Mouse (Mus musculus): ENCODE measurements around the gene Cep112. TPM values are rescaled to one million over a fixed set of nuclear protein-coding genes. Genes with fewer than 3 reads are reported as not detected.

The Cep112 gene
- polyA plus RNA-seq, 1 experiment: 1.3 TPM

GRCm38 (mm10) chr11:108620628-108621433, 195.8 kb downstream of the Cep112 start:
- no peak for DNase-seq
- WGBS: 82% methylated on average over 7 of the region's 7 CpGs
- H3K4me3 ChIP-seq (replicated peaks; ENCODE audit: insufficient read depth, low read depth, low read length): no peak overlapping the region
- TF ChIP-seq POLR2A (IDR thresholded peaks at IDR 0.05; ENCODE audit: borderline replicate concordance, insufficient read depth, low read length) (no peak), CTCF (IDR thresholded peaks at IDR 0.05; ENCODE audit: borderline replicate concordance, insufficient read depth, low read depth, low read length) (no peak)
- no peaks in the 10 kb centered on the region for H3K4me1 ChIP-seq (ENCODE audit: control insufficient read depth, insufficient read depth, low read length)
- no peaks in the 10 kb centered on the region for H3K27me3 ChIP-seq (ENCODE audit: control insufficient read depth, insufficient read depth, low read length)
- no peak overlapping the region for H3K27ac ChIP-seq (ENCODE audit: insufficient read depth, low read length)

GRCm38 (mm10) chr11:108621434-108621901, 196.5 kb downstream of the Cep112 start:
- no peak for TF ChIP-seq CTCF (IDR thresholded peaks at IDR 0.05; ENCODE audit: borderline replicate concordance, insufficient read depth, low read depth, low read length)
- no peak for TF ChIP-seq POLR2A (IDR thresholded peaks at IDR 0.05; ENCODE audit: borderline replicate concordance, insufficient read depth, low read length)
- no peak overlapping the region for H3K27ac ChIP-seq (ENCODE audit: insufficient read depth, low read length)
- 63% methylated on average over 9 of the region's 9 CpGs for WGBS
- no peaks in the 10 kb centered on the region for H3K4me1 ChIP-seq (ENCODE audit: control insufficient read depth, insufficient read depth, low read length)
- H3K27me3 ChIP-seq (ENCODE audit: control insufficient read depth, insufficient read depth, low read length): no peaks in the 10 kb centered on the region
- H3K4me3 ChIP-seq (replicated peaks; ENCODE audit: insufficient read depth, low read depth, low read length): no peak overlapping the region
- no peak for DNase-seq

GRCm38 (mm10) chr11:108625546-108626232, 200.7 kb downstream of the Cep112 start:
- no peak for TF ChIP-seq POLR2A (IDR thresholded peaks at IDR 0.05; ENCODE audit: borderline replicate concordance, insufficient read depth, low read length)
- no peak for DNase-seq
- 80% methylated on average over 5 of the region's 5 CpGs for WGBS
- no peaks in the 10 kb centered on the region for H3K27me3 ChIP-seq (ENCODE audit: control insufficient read depth, insufficient read depth, low read length)
- H3K4me3 ChIP-seq (replicated peaks; ENCODE audit: insufficient read depth, low read depth, low read length): no peak overlapping the region
- H3K27ac ChIP-seq (ENCODE audit: insufficient read depth, low read length): no peak overlapping the region
- H3K4me1 ChIP-seq (ENCODE audit: control insufficient read depth, insufficient read depth, low read length): no peaks in the 10 kb centered on the region

GRCm38 (mm10) chr11:108637780-108638179, 212.8 kb downstream of the Cep112 start:
- Histone ChIP-seq H3K4me1 (ENCODE audit: control insufficient read depth, insufficient read depth, low read length) (no peaks in the 10 kb centered on the region), H3K27ac (ENCODE audit: insufficient read depth, low read length) (no peak overlapping the region), H3K27me3 (ENCODE audit: control insufficient read depth, insufficient read depth, low read length) (no peaks in the 10 kb centered on the region), H3K4me3 (replicated peaks; ENCODE audit: insufficient read depth, low read depth, low read length) (no peak overlapping the region)
- DNase-seq: no peak
- no peak for TF ChIP-seq CTCF (IDR thresholded peaks at IDR 0.05; ENCODE audit: borderline replicate concordance, insufficient read depth, low read depth, low read length)
- no peak for TF ChIP-seq POLR2A (IDR thresholded peaks at IDR 0.05; ENCODE audit: borderline replicate concordance, insufficient read depth, low read length)
- 79% methylated on average over 2 of the region's 2 CpGs for WGBS

- WGBS: 86% methylated on average over 2 of the region's 2 CpGs
- DNase-seq: no peak
- Histone ChIP-seq H3K27me3 (ENCODE audit: control insufficient read depth, insufficient read depth, low read length) (no peaks in the 10 kb centered on the region), H3K27ac (ENCODE audit: insufficient read depth, low read length) (no peak overlapping the region), H3K4me3 (replicated peaks; ENCODE audit: insufficient read depth, low read depth, low read length) (no peak overlapping the region), H3K4me1 (ENCODE audit: control insufficient read depth, insufficient read depth, low read length) (no peaks in the 10 kb centered on the region; the same call in 1 of the 2 replicates)
- TF ChIP-seq CTCF (IDR thresholded peaks at IDR 0.05; ENCODE audit: borderline replicate concordance, insufficient read depth, low read depth, low read length): no peak
- no peak for TF ChIP-seq POLR2A (IDR thresholded peaks at IDR 0.05; ENCODE audit: borderline replicate concordance, insufficient read depth, low read length)
Measured at GRCm38 (mm10) chr11:108655574-108655973, 230.6 kb downstream of the Cep112 start.

GRCm38 (mm10) chr11:108682014-108682413, 257.0 kb downstream of the Cep112 start:
- DNase-seq: no peak
- Histone ChIP-seq H3K27ac (ENCODE audit: insufficient read depth, low read length) (no peak overlapping the region), H3K4me3 (replicated peaks; ENCODE audit: insufficient read depth, low read depth, low read length) (no peak overlapping the region), H3K27me3 (ENCODE audit: control insufficient read depth, insufficient read depth, low read length) (no peaks in the 10 kb centered on the region), H3K4me1 (ENCODE audit: control insufficient read depth, insufficient read depth, low read length) (no peaks in the 10 kb centered on the region)
- WGBS: 92% methylated on average over 3 of the region's 3 CpGs
- TF ChIP-seq CTCF (IDR thresholded peaks at IDR 0.05; ENCODE audit: borderline replicate concordance, insufficient read depth, low read depth, low read length): no peak
- no peak for TF ChIP-seq POLR2A (IDR thresholded peaks at IDR 0.05; ENCODE audit: borderline replicate concordance, insufficient read depth, low read length)

GRCm38 (mm10) chr11:108696563-108696962, 271.6 kb downstream of the Cep112 start:
- Histone ChIP-seq H3K27ac (ENCODE audit: insufficient read depth, low read length) (no peak overlapping the region), H3K4me3 (replicated peaks; ENCODE audit: insufficient read depth, low read depth, low read length) (no peak overlapping the region), H3K4me1 (ENCODE audit: control insufficient read depth, insufficient read depth, low read length) (no peaks in the 10 kb centered on the region), H3K27me3 (ENCODE audit: control insufficient read depth, insufficient read depth, low read length) (no peaks in the 10 kb centered on the region)
- no peak for DNase-seq
- 88% methylated on average over 4 of the region's 4 CpGs for WGBS
- TF ChIP-seq CTCF (IDR thresholded peaks at IDR 0.05; ENCODE audit: borderline replicate concordance, insufficient read depth, low read depth, low read length) (no peak), POLR2A (IDR thresholded peaks at IDR 0.05; ENCODE audit: borderline replicate concordance, insufficient read depth, low read length) (no peak)

- no peak for TF ChIP-seq CTCF (IDR thresholded peaks at IDR 0.05; ENCODE audit: borderline replicate concordance, insufficient read depth, low read depth, low read length)
- no peak for TF ChIP-seq POLR2A (IDR thresholded peaks at IDR 0.05; ENCODE audit: borderline replicate concordance, insufficient read depth, low read length)
- Histone ChIP-seq H3K4me1 (ENCODE audit: control insufficient read depth, insufficient read depth, low read length) (peaks cover 5% of the 10 kb centered on the region; the same call in 1 of the 2 replicates), H3K27me3 (ENCODE audit: control insufficient read depth, insufficient read depth, low read length) (no peaks in the 10 kb centered on the region), H3K4me3 (replicated peaks; ENCODE audit: insufficient read depth, low read depth, low read length) (no peak overlapping the region), H3K27ac (ENCODE audit: insufficient read depth, low read length) (no peak overlapping the region)
- peak; percentile 59 to 77 for DNase-seq
- WGBS: 7% methylated on average over 7 of the region's 7 CpGs
Measured at GRCm38 (mm10) chr11:108752301-108752700, 327.3 kb downstream of the Cep112 start.

Data from cerebellum, adult 2 months (tissue).